Mouse (Mus musculus) brain, embryonic 14.5 days (tissue): ENCODE results near the gene Mns1.

ENCODE experiments used
- CTCF ChIP-seq: fragments of 200-500 bp; IDR thresholded peaks from 2 replicates; pipeline ENCODE4 v1.5.1; 2012; ENCODE audit warnings: inconsistent platforms, mild to moderate bottlenecking, moderate library complexity, borderline replicate concordance; ENCODE audit not compliant: insufficient read depth, insufficient read length; ENCODE audit errors: extremely low read depth
- POLR2A ChIP-seq: fragments of 200-500 bp; IDR thresholded peaks from 2 replicates; pipeline ENCODE4 v1.6.1; 2012; ENCODE audit warnings: mild to moderate bottlenecking, inconsistent platforms, borderline replicate concordance; ENCODE audit not compliant: poor library complexity, insufficient read depth, insufficient read length, severe bottlenecking; ENCODE audit errors: extremely low read depth

DNA sequence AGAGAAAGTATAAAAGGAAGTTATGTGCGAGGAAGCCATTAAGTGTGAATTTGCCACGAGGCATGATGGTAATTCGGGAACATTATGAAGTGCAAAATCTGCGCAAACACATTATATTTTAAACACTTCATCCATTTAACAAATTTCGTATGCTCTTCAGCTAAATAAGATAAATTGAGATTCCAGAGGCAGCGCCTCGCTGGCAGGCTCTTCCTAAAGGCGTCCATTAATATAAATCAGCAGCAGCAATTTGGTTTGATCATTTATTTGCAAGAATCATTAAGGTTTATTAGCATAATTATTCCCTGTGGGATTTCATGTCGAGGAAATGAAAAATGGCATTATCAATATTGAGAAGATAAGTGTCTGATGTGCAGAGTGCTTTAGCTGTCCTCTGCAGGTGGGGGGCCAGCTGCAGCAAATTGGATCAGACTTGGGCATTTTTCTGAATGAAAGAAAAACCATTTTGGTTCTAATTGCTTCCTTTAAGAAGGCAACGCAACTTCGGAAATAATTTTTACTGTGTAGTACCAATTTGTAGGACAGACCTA, 12.4 kb upstream of the Mns1 start:
- TF ChIP-seq CTCF, result no peak
- no peak for TF ChIP-seq POLR2A
